Mouse (Mus musculus) adrenal gland, postnatal 4 days (tissue): ENCODE data around the gene Barx1. TPM values are rescaled to one million over a fixed set of nuclear protein-coding genes. Genes with fewer than 3 reads are reported as not detected.

Experiments
- DNase-seq, 2 experiments: peaks; one replicate each; pipeline ENCODE4 v3.0.0; 2021 to 2022; ENCODE audit warnings: low spot score in 2 of 2, mixed read lengths in 2 of 2
- total RNA-seq, 2 experiments: library from RNA; stranded (reverse); gene quantifications; 2 replicates each; pipeline ENCODE4 v1.2.3; 2021

Barx1 gene
- total RNA-seq, 2 experiments from 2014 or later: 0.28 TPM; not detected in 1

- no peak for DNase-seq
Observed at GRCm38 (mm10) chr13:48659254-48660220, 3.3 kb upstream of the Barx1 start.

DNA sequence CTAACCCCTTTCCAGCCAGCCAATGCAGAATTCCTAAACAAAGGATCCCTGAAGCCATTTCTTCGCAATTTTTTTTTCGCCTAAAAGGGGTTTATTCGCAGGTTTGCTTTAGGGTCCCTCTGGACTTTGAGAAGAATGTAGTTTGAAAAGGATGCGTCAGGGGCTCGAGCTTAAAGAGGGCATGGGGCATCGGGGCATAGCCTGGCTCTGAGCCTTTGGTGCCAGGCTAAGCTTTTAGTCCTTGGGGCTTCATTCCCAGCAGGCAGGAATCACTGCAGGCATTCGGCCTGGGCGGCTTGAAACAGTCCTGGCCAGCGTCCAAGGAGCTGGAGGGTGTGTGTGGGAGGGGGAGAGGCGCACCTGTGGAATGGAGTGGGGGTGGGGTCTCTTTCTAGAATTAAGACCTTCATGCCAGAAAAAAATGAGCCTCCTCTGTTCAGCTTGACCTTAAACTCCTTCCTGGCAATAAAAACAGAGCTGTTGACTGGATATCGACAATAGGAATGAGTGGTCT is 2.5 kb upstream of the Barx1 start:
- no peak for DNase-seq

- no peak for DNase-seq
Observed at GRCm38 (mm10) chr13:48660741-48661140, 2.1 kb upstream of the Barx1 start.

GRCm38 (mm10) chr13:48661561-48661960 is 1.2 kb upstream of the Barx1 start:
- no peak for DNase-seq

DNA sequence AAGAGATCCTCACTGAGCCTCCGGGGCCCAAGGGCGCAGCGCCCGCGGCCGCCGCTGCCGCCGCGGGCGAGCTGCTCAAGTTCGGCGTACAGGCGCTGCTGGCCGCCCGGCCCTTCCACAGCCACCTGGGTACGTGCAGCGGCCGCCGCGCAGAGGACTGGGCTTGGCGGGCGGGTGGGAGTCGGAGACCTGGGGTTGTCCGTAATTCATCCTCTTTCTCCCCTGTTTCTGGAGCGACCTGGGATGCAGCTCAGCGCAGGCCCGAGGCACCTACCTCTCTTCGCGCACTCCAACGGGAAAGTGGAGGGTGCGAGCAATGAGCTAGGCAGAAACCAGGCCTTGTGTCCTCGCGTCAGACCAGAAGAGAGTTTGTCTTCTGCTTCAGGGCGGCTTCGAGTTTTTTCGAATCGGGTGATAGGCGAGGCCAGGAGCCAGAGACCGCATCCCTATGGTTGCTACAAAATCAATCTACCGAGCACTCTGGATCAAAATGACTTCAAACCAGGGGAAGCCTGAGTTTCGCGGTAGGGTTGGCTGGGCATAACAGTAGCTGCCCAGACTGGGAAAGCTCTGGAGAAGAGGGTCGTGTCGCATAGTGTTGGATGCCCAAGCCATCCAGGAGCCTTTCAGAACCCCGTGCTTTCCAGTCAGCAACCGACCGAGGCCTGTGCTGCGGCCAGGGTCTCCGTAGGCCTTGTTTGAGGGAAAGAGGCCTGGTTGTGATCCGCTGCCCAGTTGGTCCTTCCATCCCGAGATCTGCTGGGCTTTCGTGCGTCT is 601 bp downstream of the Barx1 start:
- DNase-seq: no peak

- no peak for DNase-seq
Observed at GRCm38 (mm10) chr13:48663988-48664339, 1.2 kb downstream of the Barx1 start.

DNA sequence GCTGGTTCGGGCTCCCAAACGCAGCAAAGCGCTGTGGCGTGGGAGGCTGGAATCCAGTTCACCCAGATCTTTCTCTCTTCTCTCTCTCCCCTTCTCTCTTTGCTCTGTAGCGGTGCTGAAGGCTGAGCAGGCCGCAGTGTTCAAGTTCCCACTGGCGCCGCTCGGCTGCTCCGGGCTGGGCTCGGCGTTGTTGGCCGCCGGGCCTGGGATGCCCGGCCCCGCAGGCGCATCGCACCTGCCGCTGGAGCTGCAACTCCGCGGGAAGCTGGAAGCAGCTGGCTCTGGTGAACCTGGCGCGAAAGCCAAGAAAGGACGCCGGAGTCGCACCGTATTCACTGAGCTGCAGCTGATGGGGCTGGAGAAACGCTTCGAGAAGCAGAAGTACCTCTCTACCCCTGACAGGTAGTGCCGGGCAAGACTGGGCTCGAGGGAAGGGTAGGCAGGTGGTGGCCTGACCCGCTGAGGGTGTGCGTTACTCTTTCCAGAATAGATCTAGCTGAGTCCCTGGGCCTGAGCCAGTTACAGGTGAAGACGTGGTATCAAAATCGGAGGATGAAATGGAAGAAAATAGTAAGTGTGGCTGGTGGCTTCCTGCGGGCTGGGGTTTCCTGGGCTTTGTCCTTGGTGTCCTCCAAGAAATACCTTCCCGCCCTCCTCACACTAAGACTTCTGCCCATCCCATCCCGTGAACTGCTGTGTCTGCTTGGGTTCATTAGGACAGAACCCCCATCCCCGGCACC is 2.3 kb downstream of the Barx1 start:
- no peak for DNase-seq

- no peak for DNase-seq
Observed at GRCm38 (mm10) chr13:48665656-48666597, 3.1 kb downstream of the Barx1 start.

- DNase-seq: no peak
Observed at GRCm38 (mm10) chr13:48667461-48667860, 4.7 kb downstream of the Barx1 start.

DNA sequence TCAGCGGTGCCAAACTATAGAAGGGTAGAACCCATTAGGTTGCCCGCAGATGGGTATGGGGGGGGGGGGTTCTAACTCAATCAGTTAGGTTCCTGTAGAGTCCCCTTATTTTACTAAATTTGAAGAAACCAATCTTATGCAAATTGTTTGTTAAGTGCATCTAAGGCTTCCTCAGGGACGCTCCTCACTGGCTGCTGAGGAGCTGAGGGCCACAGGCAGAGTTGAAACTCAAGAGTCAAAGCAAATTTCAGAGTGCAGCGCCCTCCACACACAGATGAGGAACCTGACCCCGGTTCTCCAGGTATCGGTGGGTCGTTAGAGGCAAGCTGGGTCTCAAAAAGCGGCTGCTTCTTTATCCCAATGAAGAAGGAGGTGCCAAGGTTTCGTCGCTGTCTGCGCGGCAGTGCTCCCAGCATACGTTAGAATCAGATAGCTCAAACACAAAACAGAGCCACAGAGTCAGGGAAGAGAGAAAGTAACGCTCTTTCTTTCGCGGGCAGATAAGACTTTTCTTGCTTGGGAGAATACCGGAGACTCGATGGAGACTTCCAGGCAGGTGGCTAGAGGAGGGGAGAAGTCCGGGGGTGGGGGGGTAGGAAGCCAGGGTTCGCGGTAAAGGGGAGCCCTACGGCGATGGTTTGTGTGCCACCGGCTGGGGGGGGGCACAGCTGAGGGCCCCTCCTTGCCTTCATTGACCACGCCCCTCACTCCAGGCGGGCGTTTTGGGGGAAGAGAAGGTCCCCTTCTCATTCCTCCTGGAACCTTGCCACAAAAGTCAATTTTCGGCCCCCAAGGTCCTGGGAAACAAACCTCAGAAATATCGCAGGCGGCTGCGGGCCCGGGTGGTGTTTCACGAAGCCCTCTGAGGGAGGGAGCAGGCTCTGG is 5.5 kb downstream of the Barx1 start:
- no peak for DNase-seq

DNA sequence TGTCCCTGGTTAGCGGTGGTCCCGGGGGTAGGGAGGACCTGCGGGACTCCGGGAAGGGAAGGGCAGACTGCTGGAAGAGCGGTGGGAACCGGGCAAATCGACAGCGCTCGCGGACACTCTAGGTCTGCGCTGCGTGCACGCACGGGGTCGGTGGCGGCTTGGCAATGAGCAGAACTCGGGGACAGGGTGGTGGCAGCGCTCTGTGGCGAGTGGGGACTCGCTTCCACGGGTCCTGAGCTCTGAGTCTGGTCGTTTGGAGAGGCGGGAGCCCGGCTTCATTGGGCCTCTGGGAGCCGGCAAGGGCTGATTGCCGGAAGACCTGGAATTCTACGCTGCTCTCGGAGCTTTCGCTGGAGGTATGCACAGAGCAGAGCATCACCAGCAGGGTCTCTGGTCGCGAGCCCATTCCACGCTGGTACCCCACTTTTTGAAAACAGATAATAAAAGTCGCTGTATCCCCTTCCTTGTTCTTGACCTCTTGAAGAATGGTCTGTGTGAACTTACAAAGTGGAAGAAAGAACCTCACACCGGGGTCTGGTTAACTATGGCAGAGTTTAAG is 6.3 kb downstream of the Barx1 start:
- DNase-seq: no peak

- no peak for DNase-seq
Observed at GRCm38 (mm10) chr13:48672312-48672840, 9.6 kb downstream of the Barx1 start.

DNA sequence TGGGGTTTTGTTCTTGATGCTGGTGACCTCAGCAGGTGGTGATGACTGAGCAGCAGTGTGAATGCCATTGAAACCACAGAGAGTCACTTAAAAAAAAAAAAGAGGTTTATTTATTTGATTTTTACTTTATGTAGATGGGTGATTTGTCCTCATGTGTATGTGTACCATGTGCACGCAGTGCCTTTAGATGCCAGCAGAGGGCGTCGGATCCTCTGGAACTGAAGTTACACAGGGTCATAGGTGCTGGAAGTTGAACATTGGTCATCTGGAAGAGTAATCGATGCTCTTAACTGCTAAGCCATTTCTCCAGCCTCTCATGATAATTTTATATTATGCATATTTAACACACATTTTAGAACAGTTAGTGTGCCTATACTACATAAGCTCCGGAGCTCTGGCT is 11.8 kb downstream of the Barx1 start:
- DNase-seq: no peak

GRCm38 (mm10) chr13:48679351-48679750 is 16.6 kb downstream of the Barx1 start:
- DNase-seq: no peak

DNA sequence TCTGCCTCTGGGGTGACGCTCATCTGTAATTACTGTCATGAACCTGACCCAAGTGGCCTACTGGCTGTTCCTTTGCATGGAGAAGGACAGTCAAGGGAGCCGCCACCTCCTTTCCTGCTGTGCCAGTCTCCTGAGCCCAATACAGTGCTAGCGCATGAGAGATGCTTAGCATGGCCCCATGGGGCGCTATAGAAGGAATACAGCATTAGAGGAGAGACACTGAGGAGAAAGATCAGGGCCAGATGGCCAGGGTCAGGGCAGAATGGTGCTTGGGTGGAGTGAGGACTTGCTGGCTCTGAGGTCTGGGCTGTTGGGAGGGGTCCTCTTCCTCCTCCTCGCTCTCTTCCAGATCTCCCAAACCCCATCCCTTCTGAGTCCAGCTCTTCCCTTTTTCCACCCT is 23.9 kb downstream of the Barx1 start:
- DNase-seq: no peak

DNA sequence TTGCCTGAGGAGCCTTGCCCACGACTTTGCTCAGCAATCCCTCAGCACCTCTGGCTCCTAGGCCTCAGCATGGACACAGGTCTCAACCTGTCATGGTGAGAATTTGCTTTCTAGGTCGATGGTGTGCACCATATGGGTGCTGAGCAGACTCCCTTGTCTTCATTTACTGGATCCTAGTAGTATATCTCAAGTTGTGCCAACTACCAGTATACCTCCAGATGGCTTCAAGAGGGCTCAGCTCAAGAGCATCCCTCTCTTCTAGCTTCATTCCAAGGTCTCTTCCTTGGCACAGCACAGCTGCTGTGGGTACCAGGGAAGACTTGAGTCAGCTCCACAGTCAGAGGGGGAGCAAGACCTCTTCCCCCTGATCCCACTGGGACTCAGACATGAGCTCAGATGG is 29.2 kb downstream of the Barx1 start:
- DNase-seq: no peak

DNA sequence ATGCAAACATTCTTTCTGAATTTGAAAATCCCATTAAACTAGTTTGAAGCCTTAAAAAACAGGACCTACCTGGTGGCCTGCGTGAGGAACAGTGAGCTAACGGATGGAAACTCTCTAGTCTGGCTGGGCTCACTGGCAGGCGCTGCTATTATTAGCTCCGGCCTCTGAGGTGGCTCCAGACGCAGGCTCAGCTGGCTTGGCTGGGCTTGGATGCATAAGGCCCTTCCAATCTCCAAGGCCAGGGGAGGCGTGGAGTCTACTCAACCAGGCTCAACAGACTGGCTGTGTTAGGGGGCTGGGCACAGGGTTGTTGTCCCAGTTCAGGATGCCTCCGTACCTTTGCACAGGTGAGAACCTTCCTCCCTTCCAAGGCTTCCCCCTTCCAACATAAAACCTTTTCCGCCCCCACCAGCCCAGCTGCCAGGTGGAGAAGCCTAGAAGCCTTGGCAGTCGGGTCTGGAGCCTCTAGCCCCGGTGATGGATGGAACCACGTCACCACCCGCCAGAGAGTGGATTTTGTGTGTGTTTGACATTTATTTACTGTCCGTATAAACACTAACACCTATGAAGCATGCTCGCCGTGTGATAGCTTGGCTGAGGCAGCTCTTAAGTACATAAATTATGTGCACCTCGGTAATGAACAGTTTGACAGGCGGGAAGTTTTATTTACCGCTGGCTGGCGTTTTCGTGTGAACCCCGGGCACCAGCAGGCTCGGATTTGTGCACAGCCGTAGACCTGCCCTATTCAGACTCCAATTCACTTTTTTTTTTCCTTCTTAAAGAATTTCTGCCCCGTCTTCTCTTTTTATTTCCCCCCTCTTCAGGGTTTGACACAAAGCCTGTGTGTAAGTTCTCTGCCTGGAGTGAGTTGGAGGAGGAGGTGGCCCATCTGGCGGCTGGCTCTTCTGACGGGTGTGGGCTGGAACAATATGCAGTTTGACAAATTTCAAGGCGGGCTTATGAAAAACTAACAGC is 31.6 kb downstream of the Barx1 start:
- DNase-seq: no peak
